Mouse (Mus musculus) left cerebral cortex, postnatal 4 days (tissue): ENCODE results near the gene Ephb3. TPM values are rescaled to one million over a fixed set of nuclear protein-coding genes. Genes with fewer than 3 reads are reported as not detected.

Experiments used
- DNase-seq: peaks from one replicate; pipeline ENCODE4 v3.0.0-alpha.2; 2022
- intact Hi-C: fragments of 180-260 bp; cut with DNase I; formaldehyde crosslinking; loops from one replicate; pipeline ENCODE4 v1.15.1; 2025
- total RNA-seq, 2 experiments: library from RNA; stranded (reverse); gene quantifications; 2 replicates each; pipeline ENCODE4 v1.2.3; 2021

The Ephb3 gene
- total RNA-seq, 2 experiments from 2014 or later = 18.8 to 19.8 TPM

DNA sequence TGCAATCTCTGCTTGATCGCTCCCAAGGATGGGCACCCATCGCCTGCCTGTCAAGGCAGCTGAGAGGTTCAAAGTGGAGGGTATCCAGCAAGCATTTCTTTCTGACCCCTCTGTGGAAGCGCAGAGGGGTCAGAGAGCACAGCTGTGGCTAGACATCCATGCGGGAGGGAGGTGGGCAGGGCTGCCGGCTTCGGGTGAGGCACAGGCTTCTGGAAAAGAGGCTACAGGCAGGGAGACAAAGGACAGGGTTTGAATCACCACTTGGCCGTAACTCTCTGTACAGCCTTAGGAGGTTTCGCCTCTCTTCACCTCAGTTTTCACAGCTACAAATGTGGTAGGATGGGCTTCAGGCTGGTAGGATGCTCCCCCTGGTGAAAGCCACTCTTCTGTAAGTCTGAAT is 38.4 kb downstream of the Ephb3 start:
- intact Hi-C loops = no loop called here
- DNase-seq = no peak

GRCm38 (mm10) chr16:21244803-21245202 is 40.2 kb downstream of the Ephb3 start:
- DNase-seq = no peak
- intact Hi-C loops = no loop called here

- no peak for DNase-seq
- intact Hi-C loops = no loop called here
Observed at GRCm38 (mm10) chr16:21245387-21245786, 40.8 kb downstream of the Ephb3 start.

DNA sequence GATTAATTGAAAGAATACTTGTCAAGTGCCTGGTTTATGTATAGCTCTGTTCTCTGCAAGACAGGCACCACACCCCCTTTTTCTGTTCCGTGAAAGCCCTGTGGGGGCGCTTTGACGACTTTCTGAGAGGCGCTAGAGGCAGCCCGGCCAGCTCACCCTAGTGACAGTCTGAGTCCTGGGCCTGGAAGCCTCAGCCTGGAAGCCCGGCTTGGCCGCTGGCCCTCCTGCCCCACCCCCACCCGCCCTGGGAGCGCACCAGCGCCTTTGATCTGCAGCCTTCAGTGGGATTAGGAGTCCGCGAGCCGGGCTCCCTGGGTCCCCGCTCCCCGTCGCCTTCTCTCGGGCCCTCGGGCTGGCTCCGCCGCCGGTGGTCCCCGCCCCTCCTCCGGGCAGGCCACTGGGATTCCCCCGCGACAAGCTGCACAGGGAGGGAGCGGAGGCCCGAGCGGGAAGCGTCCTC is 41.4 kb downstream of the Ephb3 start:
- DNase-seq = peak; percentile 86
- intact Hi-C loops = no loop called here

GRCm38 (mm10) chr16:21246391-21247036 is 42.0 kb downstream of the Ephb3 start:
- DNase-seq = peak; percentile 27
- intact Hi-C loops = no loop called here

- intact Hi-C loops = no loop called here
Observed at GRCm38 (mm10) chr16:21247037-21247432, 42.5 kb downstream of the Ephb3 start.

GRCm38 (mm10) chr16:21247871-21248712 is 43.5 kb downstream of the Ephb3 start:
- DNase-seq = peak; percentile 90
- intact Hi-C loops = no loop called here

More at GRCm38 (mm10) chr16:21247037-21247432, 42.5 kb downstream of the Ephb3 start:
- DNase-seq = no peak

- intact Hi-C loops = no loop called here
- no peak for DNase-seq
Observed at GRCm38 (mm10) chr16:21248713-21249531, 44.4 kb downstream of the Ephb3 start.

GRCm38 (mm10) chr16:21252401-21252955 is 47.9 kb downstream of the Ephb3 start:
- no peak for DNase-seq
- intact Hi-C loops = no loop called here

GRCm38 (mm10) chr16:21255574-21256304 is 51.2 kb downstream of the Ephb3 start:
- intact Hi-C loops = no loop called here
- no peak for DNase-seq

DNA sequence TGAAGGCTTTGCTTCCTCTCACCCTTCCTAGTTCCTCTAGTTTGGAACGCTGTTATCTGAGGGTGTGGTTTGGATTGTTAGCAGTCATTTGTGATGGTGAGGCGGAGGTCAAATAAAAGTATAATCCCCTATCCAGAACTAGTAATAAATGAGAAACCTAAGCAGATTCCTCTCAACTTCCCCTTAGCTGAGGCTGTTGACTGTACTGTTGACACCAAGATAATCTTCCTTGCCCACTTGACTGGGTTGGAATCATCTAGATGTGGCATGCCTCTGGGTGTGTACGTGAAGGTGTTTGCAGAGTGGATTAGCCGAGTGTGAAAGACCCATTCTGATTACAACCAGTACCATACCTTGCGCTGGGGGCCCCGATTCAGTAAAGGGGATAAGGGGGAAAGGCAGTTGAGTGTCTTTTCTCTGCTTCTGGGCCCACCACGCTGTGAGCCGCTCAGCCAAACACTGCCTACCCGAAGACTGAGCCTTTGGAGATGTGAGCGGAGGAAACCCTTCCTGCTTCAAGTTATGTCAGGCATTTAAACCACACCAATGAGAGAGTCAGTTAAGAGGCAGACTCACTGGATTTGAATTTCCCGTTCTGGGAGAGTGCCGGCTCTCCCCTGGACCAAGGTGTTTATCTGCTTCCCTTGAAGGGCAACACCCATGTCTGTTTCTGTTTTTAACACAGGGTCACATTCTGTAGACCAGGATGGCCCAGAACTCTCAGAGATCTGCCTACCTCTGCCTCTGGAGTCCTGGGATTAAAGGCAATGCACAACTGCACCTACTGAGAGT is 52.2 kb downstream of the Ephb3 start:
- intact Hi-C loops = no loop called here
- DNase-seq = no peak

DNA sequence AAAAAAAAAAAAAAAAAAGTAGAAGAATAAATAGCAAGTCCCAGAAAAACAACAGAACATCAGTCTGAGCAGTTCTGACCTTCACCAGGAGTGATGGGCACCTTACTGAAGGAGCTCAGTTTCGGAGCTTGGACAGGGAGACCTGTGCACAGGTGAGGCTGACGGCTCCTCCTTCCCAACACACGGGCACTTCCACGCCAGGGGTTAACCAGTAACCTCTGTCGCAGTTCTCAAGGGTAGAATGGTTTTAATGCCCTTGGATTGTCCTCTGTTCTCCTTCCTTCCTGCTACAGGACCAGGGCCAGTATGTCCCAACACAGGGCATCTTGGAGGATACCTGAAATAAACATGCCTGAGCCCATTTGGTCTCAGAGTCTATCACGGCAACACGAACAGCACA is 60.9 kb downstream of the Ephb3 start:
- no peak for DNase-seq
- intact Hi-C loops = no loop called here

DNA sequence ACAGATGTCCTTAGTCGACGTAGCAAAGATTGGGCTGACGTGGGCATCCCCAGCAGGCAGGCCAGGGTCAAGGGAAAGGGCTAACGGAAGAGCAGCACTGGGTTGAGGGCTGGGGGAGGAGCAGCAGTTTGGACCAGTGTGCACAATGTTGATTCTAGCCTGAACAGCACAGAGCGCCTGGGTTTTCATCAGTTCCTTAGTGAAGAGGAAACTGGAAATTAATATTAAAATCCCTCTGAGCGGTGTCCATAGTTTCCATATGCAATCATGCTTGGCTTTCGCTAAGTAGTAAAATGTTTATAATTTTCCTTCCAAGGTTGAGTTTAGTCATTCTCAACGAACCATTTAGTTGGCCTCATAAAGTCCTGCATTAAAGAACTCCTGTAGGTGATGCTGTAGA is 65.2 kb downstream of the Ephb3 start:
- no peak for DNase-seq
- intact Hi-C loops = no loop called here

DNA sequence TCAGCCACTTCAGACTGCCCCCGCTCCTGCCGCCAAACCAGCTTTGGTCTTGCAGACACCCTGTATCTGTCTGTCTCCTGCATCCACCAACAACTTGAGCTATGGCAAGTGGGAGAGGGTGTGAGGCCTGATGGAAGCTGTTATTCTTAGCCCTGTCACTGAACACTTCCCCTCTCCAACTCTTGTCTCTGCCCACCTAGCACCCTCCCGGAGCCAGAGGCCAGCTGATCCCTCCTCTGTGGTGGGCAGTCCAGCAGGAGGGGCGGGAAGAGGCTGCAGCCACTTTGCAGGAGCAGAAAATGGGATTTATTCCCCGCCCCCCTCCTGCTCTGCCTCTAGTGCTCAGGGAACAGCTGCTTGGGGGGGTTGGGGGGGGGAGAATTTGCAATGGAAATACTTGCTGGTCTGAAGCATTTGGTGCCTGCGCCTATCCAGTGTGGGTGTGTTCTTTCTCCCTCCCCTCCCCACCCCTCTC is 67.3 kb downstream of the Ephb3 start:
- peak; percentile 43 for DNase-seq
- intact Hi-C loops = no loop called here

DNA sequence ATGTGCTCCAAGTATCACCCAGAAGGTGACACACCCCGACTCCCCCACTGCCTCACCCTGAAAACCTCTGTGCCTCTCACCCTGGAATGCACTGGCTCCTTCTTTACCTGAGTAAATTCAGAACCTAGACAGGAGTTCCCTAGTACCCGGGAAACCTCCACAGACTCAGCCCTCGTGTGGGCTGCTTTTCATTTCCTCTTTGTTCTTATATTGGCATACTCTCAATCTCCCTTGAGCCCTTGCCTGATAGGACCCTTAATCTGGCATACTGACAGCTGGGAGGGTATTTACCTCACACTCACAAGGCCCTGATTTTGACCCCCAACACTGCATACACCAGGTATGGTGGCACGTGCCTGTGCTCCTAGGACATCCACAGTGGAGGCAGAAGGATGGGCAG is 68.2 kb downstream of the Ephb3 start:
- no peak for DNase-seq
- intact Hi-C loops = no loop called here
